Mouse (Mus musculus): Measurements from ENCODE around the gene Thumpd1.
"Not testable (repeated sequence)": the region's sequence is repeated elsewhere in the genome, so short reads cannot be mapped to it uniquely, and the experiment has no call there.

Gene Thumpd1

DNA sequence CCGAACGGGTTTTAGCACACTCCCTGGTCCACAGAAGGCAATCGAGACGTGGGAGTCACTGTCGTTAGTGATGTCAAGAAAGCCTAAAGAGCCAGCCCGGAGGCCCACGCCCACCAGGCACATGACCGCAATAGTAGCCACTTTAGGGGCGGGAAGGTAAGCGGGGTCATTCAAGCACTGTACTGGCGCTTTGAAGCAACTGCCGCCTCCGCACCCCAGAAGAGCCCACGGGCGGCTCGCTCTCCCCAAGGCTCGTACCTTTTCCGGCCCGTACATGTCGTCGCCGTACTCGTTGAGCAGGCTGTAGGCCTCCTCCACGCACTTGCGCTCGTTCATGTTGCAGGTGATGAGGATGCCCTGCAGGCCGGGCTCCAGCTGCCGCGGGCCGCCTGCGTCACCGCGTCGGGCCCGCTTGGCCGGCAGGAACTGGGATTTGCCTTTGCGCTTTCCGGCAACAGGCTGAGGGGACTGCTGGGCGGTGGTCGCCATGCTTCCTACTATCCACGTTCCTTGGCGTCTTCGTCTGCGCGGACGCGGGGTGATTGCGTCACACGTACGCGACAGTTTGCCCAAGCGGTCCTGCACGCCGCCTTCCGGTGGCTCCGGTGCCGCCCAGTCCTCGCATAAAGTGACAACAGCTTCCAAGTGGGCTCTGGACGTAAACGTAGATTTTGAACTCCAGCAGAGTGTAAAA lies at the start of gene Thumpd1:
Thumpd1 (minus strand) TSS at position 546 of the 694 bp plus-strand sequence.
- peak; percentile 94 for DNase-seq (ENCODE audit: low read depth, low spot score)

DNA sequence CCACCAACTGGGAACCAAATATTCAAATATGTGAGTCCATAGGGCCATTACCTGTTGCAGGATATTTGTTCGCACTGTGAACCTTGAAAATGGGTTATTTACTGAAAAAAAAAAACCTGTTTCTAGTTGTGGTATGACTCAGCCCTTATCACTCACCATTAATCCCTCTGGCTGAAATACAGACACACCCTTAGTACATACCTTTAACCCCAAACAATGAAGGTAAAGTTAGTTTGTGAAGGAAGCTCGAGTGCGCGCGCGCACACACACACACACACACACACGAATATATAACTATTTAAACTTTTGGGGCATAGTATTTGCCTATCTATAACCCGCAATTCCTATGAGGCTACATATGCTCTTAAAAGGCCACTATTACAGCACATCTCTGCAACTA lies 49.3 kb upstream of the Thumpd1 start:
- DNase-seq (ENCODE audit: low read depth, low spot score) = no peak

DNA sequence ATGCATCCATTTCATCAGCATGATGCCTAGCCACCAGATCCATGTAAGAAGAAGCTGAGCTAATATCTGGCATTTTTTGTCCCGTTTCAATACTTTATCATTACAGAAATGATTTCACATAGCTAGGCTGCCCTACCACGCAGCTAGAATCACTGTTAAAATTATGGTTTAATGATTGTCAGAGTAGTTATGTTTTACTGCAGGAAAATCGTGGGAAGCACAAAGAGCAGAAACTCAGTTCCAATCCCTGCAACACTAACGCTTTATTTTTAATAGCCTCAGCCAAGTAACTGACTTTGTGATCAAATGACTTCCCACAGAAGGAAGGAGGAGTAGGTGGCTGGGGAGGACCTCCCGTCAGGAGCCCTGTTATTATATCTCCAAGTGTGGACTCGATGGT lies 46.4 kb upstream of the Thumpd1 start:
- DNase-seq (ENCODE audit: low read depth, low spot score) = no peak

DNA sequence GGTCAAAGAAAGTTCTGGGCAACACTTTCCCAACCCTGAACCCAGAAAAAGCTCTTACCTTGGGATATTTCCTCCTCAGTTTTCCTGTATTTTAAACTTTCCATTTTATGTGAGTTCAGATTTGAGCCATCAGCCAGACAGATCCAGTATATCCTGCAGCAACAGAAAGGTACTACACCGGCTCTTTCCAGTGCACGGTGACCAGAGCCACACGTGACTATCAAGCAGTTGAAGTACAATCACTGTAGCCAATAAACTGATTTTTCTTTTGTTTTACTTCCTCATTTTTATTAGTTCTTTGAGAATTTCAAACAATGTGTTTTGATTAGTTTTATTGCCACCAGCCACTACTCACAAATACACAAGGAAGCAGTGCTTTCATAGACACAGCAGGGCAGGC lies 43.8 kb upstream of the Thumpd1 start:
- no peak for DNase-seq (ENCODE audit: low read depth, low spot score)

DNA sequence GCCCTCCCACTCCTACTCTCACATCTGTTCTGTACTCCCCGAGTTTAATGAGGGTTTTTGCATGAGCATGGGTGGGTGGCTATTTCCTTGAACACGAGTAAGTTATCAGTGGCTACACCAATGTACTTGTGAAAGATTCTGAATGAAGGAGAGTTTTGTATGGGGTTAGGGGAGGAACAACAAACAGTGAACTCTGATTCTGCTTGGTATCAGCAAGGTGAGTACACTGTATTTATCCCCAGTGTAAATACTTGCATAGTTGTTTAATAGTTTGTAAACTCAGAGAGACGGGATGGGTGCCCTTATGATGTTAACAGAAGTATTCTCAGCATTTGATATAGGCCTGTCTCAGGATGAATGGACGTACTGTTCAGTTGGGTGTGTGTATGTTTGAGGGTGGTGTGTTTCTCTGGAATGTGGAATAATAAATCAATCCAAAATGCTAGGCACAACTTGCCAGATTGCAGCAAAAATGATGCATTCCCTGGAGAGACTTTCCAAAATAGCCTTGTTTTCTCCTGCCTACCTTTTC lies 41.6 kb upstream of the Thumpd1 start:
- no peak for DNase-seq (ENCODE audit: low read depth, low spot score)

DNA sequence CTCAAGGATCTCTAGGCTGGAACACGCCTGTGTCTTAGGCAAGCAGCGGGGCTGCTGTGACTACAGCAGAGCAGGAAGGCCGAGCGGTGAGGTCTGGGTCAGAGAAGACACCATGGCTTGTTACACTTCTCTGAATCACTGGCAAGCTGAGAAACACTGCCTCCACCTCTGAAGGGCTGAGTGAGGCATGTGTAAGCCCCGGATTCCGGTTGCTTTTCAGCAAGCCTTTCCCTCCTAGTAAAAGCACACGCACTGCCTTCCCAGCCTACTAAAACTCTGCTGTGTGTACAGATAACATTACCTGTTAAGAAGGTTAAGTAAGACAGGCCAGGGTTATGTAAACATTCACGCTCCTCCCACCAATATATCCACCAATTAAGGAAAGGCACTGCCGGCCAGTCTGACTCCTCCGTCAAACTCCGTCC lies 39.9 kb upstream of the Thumpd1 start, which contains the start of gene Acsm3:
Acsm3 (plus strand) TSS at position 397 of the 425 bp plus-strand sequence.
- DNase-seq (ENCODE audit: low read depth, low spot score) = no peak

DNA sequence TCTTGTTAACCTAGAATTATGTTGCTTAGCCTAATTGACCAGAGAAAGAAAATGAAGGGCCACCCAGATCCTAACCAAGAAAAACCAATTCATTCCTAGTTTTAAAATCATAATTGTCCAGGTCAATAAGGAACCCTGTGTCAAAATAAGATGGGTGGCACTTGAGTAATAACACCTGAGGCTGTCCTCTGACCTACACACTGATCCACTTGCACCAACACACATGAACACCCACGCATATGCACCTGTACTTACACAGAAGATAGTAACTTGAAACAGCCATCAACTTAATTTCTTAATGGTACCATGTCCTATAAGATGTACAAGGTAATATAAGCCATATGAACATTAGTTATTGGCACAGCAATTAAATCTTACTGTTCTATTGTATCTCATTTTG lies 33.1 kb upstream of the Thumpd1 start:
- DNase-seq (ENCODE audit: low read depth, low spot score) = no peak

DNA sequence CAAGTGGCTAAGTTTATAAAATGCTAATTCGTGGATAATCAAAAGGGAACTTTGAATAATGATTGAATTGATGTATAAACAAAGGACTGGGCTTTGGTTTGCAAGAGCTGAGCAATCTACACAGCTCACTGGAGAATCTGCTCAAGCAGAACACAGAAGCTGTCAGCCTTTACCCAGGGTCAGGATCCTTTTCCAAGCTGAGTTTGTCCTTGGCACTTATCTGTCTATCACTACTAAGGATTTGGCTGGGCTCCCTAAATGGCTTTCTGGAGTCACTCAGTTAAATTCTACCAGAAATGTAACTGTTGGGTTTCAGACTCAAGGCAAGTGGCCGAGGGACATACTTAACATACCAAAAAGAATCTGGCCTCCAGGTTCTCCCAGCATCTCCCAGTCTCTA lies 29.3 kb upstream of the Thumpd1 start:
- no peak for DNase-seq (ENCODE audit: low read depth, low spot score)

DNA sequence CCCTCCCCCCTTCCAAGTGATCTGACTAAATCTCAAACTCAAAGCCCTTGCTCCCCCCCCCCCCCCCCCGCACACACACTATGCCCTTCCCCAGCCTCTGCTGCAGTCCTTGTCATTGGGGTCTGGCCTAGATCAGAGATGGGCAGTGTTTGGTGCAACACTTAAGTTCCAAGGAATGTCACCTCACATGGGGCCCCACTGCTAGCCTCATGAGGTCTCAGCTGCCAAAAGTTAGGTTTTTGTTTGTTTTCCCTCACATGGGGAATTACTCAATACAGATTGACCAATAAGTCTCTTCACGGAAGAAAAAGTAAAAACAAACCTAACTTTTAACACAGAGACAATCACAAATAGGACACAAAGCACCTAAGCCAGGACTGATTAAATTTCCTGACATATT lies 28.2 kb upstream of the Thumpd1 start:
- no peak for DNase-seq (ENCODE audit: low read depth, low spot score)

DNA sequence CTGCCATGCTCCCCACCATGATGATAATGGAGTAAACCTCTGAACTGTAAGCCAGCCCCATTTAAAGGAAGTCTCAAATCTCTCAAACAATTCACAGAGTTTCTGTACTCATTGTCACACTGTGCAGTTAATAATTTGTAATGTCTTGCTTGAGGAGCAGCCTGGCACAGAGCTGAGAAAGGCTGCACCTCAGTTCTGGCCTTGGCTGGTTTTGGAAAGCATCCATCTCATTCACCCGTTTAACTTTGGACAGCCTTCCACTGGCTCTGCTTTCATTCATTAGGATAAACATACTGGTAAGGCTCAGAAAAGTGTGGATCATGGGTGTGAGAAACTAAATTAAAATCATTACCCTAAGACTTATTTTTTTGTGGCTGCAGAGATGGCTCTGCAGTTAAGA lies 25.3 kb upstream of the Thumpd1 start:
- no peak for DNase-seq (ENCODE audit: low read depth, low spot score)

DNA sequence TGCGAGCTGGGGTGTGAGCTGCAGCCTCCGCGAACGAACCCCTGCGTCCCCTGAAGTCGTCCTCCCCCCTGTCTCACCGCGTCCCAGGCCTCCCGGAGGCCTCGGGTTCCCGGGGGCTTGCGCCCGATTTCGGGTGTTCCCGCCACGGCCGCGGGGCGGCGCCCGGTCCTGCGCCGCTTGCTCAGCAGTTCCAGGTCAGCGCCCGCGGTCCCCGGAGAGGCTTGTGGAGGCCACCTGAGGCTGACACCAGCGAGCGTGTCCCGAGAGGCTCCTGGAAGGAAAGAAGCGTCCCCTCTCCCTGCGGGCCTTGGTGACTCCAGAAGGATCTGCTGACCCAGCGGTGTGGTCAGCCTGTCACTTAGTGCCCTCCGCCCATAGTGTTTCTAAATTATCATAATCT lies 23.7 kb upstream of the Thumpd1 start:
- DNase-seq (ENCODE audit: low read depth, low spot score) = peak; percentile 60

DNA sequence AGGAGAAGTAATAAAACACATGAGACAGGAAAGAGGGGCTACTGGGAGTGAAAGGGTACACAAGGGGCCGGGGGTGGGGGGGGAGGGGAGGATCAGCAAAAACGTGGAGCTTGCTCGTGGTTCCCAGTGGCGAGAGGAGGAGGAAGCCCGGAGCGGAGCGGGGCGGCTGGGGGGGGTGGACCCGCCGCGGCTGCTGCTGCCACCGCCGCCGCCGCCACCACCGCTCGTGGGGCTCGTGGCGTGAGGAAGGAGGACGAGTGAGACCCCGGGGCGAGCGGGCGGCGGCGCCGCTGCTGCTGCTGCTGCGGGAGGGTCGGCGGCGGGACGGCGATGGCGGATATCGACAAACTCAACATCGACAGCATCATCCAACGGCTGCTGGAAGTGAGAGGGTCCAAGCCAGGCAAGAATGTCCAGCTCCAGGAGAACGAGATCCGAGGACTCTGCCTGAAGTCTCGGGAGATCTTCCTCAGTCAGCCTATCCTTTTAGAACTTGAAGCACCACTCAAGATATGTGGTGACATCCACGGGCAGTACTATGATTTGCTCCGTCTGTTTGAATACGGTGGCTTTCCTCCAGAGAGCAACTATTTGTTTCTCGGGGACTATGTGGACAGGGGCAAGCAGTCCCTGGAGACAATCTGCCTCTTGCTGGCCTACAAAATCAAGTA lies 19.3 kb upstream of the Thumpd1 start:
- DNase-seq (ENCODE audit: low read depth, low spot score) = not testable (repeated sequence)

DNA sequence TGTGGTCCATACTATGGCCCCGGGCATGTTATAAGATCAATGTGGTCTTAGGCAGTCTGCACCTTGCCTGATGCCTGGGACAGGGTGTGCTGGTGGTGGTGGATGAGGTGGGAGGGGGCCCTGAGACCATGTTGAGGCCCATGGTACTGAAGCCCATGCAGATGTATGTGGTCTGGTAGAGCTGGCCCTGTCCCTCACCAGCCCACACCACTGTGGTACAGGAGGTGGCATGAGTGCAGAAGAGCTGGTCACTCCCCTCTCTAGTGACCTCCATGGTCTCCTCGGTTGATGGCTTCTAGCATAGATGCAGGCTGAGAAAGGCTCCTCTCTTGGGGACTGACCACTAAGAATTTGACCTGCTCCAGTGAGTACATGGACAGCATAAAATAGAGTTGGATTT lies 18.3 kb upstream of the Thumpd1 start:
- DNase-seq (ENCODE audit: low read depth, low spot score) = no peak

DNA sequence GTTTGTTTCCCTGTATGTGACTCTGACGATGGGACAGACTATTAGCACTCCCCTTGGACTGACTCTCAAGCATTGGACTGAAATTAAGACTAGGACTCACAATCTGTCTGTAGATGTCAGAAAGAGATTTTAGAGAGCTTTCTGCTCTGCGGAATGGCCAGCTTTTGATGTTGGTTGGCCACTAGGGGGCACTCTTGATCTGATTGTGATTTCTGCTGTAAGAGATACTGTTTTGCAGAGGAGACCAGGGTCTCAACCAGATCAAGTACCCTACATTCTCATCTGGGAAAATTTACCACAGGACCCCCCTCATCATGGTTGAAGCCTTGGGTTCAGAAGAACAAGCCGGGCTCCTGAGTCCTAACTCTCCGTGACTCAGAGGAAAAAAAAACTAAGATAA lies 10.7 kb upstream of the Thumpd1 start:
- peak; percentile 46 for DNase-seq (ENCODE audit: low read depth, low spot score)

DNA sequence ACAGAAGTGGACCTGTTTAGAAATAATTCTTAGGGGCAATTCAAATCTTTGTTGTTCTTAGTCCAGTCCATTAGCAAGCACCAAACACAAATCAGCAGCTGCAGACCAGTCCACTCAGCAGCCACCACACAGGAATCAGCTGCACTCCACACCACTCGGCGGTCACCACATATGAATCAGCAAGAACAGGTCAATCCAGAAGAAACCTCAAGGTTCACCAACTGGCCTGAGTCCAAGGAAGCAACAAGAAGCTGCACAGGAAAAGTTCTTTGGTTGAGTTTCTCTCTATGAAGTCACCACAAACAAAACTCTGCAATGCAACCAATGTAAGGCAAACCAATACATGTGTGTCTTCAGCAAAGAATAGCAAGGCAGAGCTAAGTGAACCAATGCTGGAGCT lies 7.0 kb upstream of the Thumpd1 start:
- DNase-seq (ENCODE audit: low read depth, low spot score) = no peak

DNA sequence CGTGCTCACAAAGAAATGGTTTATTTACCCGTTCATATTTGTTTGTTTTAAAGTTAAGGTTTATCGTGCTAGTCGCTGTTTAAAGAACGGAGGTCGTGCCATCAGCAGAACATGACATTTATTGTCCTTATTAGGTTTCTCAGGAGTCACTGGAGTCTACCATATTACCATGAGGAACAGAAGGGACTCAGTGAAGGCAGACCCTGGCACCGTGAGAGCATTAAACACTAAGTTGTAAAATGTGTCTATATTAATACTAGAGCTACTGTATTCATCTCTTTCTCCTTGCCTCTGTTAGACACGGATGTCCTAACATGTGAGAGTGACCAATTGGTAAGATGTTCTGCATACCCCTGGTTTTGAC lies 331 bp upstream of the Thumpd1 start:
- no peak for DNase-seq (ENCODE audit: low read depth, low spot score)

DNA sequence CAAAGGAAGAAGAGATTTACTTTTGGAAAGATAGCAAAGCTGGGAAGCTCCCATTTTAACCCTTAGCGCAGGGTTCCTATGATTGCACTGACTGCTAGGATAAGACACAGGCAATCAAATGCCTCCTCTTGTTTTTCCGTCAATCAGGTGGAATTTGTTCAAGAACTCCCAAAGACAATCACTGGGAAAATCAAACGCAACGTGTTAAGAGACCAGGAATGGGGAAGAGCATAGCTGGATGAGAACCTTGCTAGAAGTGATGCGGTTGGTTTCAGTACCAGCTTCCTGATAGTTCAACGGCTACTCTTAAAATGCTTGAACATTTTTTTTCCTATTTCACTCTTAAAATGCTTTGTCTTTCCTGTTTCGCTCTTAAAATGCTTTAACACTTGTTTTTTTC lies 6.5 kb downstream of the Thumpd1 start:
- no peak for DNase-seq (ENCODE audit: low read depth, low spot score)

DNA sequence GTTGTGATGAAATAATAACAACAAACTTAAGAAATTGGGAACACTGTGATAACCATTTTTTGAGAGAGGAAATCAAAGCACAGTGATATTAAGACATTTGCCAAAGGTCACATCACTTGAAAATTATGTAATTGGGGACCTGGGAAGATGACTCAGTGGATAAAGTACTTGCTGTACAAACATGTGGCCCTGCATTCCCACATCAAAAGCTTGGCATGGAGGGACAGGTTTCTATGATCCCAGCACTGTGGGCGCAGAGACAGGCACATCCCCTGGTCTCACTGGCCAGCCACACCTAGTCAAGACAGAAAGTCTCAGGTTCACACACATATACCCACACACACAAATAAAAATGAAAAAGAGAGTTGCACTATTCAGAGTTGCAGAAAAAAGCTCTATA lies 25.7 kb downstream of the Thumpd1 start:
- no peak for DNase-seq (ENCODE audit: low read depth, low spot score)

DNA sequence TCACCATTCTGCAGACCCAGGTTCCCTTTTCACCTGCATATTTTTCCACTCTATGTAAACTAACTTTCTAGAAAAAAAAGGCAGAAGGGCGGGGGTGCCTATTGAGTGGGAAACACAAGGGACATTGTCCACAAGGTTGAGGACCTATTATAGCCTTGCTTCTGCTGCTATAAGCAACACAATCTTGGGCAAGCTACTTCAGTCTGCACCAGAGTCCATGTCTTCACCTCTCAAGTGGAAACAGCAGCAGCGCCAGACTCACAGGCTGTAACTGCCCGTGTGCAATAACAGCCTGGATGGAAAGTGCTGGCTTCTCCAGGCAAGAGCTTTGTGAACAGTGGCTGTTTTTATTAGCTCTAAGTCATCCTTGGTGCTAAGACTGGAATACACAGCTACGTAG lies 28.3 kb downstream of the Thumpd1 start:
- no peak for DNase-seq (ENCODE audit: low read depth, low spot score)

DNA sequence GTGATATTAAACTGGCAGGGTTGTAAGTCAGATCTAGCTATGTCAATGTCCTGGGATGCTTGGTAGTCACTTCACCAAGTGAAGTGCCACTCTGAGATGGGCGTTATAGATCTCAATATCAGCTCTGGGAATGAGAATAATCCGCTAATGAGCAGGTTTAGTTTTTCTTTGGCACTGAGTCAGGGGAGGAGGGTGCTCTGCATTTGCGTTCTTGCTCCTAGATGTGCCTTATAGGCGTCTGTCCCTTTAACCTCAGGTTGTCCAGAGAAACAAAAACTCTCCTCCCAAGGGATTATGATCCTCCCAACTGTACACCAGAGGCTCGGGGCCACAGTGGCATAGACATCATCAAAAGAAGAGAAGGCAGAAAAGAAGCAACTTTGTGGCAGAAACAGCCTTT lies 30.9 kb downstream of the Thumpd1 start, which contains the start of gene Acsm4:
Acsm4 (plus strand) TSS at position 301 of the 400 bp plus-strand sequence.
- DNase-seq (ENCODE audit: low read depth, low spot score) = no peak

DNA sequence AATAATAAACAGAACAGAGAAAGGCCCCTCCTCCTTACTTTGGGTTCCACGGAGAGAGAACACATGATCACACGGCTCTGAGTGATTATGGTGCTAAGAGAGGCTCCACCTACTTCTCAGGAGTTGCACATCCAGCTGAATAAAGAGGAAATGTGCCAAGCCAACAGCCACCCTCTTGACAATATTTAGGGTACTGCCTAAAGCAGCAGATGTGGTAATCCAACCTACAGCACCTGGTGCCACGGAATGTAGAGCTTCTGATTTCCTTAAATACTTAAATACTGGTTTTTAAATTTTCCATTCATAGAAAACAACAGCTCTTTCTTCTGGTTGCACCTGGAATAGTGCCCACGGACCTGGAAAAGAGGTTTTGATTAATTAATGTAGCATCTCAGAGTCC lies 37.9 kb downstream of the Thumpd1 start:
- no peak for DNase-seq (ENCODE audit: low read depth, low spot score)

DNA sequence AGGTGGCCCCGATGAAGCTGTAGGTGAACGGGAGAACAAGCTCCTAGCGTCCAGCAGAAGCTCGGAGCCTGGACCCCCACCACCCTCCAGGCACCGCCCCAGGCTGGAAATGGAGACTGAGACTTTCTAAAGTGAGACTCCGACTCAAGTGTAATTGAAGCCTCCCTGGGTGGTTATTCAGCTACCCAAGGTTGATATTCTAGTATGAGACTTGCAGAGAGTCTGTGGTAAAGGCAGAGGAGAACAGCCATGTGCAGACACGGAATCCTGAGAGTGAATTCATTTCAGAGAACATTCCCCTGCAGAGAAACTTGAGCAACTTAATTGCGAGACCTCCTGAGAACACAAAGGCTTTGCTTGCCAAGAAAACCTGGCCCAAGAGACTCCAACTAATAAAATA lies 40.5 kb downstream of the Thumpd1 start:
- no peak for DNase-seq (ENCODE audit: low read depth, low spot score)

DNA sequence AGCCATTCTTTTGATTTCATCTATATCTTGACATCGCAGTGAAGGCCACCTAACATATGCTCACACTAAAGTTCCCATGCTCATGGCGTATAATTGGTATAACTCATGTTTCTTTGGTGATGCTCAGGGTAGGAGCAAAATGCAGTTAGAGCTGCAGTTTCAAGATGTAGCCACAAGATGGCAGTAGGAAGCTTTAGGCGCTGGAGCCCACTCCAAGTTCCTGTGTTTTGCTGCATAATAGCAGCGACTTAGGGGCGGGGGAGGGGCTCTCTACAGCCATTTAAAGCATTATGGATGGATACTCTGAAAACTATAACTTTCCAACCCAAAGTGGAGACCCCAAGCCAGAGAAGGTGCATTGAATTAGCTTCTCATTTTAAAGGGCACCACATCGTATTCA lies 47.1 kb downstream of the Thumpd1 start:
- peak; percentile 41 for DNase-seq (ENCODE audit: low read depth, low spot score)
